Mouse (Mus musculus) lung, adult 2 months (tissue): ENCODE results near the gene Tnnc1.

ENCODE experiments used
- CTCF ChIP-seq: fragments of 200-500 bp; IDR thresholded peaks from 2 replicates; pipeline ENCODE4 v1.5.1; 2011; ENCODE audit warnings: mild to moderate bottlenecking, low read length, control low read depth; ENCODE audit not compliant: insufficient read depth
- POLR2A ChIP-seq: fragments of 200-500 bp; IDR thresholded peaks from 2 replicates; pipeline ENCODE4 v1.6.1; 2011; ENCODE audit warnings: low read depth, mild to moderate bottlenecking, control low read depth, low read length, borderline replicate concordance; ENCODE audit errors: extremely low read depth

GRCm38 (mm10) chr14:31164067-31164466, 44.0 kb upstream of the Tnnc1 start:
- TF ChIP-seq CTCF, result no peak
- TF ChIP-seq POLR2A, result no peak
